Mouse (Mus musculus): ENCODE measurements around the gene Matn1. TPM values are rescaled to one million over a fixed set of nuclear protein-coding genes. Genes with fewer than 3 reads are reported as not detected.

Gene Matn1
- total and polyA plus RNA-seq, 2 experiments from 2014 or later, result 0.20 TPM; not detected in 1

GRCm38 (mm10) chr4:130909167-130909874 lies 34.9 kb upstream of the Matn1 start:
- H3K27me3 ChIP-seq (ENCODE audit: insufficient read depth, low read length), result no peaks in the 10 kb centered on the region
- whole genome bisulfite sequencing, result 52% methylated on average over 17 of the region's 17 CpGs
- ATAC-seq (ENCODE audit: low FRiP score) (no peak), DNase-seq (ENCODE audit: low spot score) (no peak)
- no peak overlapping the region for H3K4me2 ChIP-seq (ENCODE audit: low read depth, low read length, poor library complexity, severe bottlenecking)
- no peak for TF ChIP-seq CTCF (IDR thresholded peaks at IDR 0.05)
- H3K9ac ChIP-seq (replicated peaks; ENCODE audit: low read length, poor library complexity, severe bottlenecking), result no peak overlapping the region
- H3K4me3 ChIP-seq (ENCODE audit: low read depth, low read length), result no peak overlapping the region
- no peaks in the 10 kb centered on the region for H3K4me1 ChIP-seq (ENCODE audit: insufficient read depth, low read length)
- H3K36me3 ChIP-seq (ENCODE audit: insufficient read depth, low read length), result no peaks in the 10 kb centered on the region
- H3K27ac ChIP-seq (ENCODE audit: low read depth, low read length), result no peak overlapping the region
- H3K9me3 ChIP-seq (ENCODE audit: low read length), result no peaks in the 10 kb centered on the region

DNA sequence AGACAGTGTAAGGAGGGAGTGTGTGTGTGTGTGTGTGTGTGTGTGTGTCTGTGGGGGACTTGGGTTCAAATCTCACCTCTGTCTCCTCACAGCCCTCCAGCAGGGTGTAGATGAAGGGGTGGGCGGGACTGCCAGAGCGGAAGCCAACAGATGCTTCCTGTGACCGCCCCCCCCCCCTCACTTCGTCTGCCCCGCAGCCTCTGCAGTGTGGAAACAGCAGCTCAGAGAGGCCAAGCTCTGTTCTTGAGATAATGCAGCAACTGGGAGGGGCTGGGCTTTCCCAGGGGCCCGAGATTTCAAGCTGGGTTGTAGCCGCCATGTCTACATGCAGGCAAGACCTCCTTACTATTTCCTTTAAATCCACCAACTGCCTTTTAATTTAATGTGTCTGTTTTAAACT lies 33.5 kb upstream of the Matn1 start:
- WGBS, result 51% methylated on average over 7 of the region's 7 CpGs
- TF ChIP-seq CTCF (IDR thresholded peaks at IDR 0.05), result no peak
- DNase-seq (ENCODE audit: low spot score) (no peak), ATAC-seq (ENCODE audit: low FRiP score) (no peak)
- Histone ChIP-seq H3K9me3 (ENCODE audit: low read length) (no peaks in the 10 kb centered on the region), H3K27me3 (ENCODE audit: insufficient read depth, low read length) (no peaks in the 10 kb centered on the region), H3K36me3 (ENCODE audit: insufficient read depth, low read length) (no peaks in the 10 kb centered on the region), H3K27ac (ENCODE audit: low read depth, low read length) (no peak overlapping the region), H3K4me3 (ENCODE audit: low read depth, low read length) (no peak overlapping the region), H3K4me1 (ENCODE audit: insufficient read depth, low read length) (no peaks in the 10 kb centered on the region), H3K9ac (replicated peaks; ENCODE audit: low read length, poor library complexity, severe bottlenecking) (no peak overlapping the region), H3K4me2 (ENCODE audit: low read depth, low read length, poor library complexity, severe bottlenecking) (no peak overlapping the region)

GRCm38 (mm10) chr4:130912626-130913025 lies 31.6 kb upstream of the Matn1 start:
- 93% methylated on average over 3 of the region's 3 CpGs for WGBS

GRCm38 (mm10) chr4:130913077-130913476 lies 31.1 kb upstream of the Matn1 start, which contains the start of gene Laptm5:
Gene Laptm5, plus strand, starts transcription at chr4:130913125.
- Histone ChIP-seq H3K4me2 (ENCODE audit: low read depth, low read length, poor library complexity, severe bottlenecking) (no peak within 1 kb of the TSS), H3K9ac (replicated peaks; ENCODE audit: low read length, poor library complexity, severe bottlenecking) (0 out of 2 replicates have a peak within 1 kb of the TSS, but pooled peaks have one; percentile 13), H3K27me3 (ENCODE audit: insufficient read depth, low read length) (no peaks in the 10 kb centered on the region), H3K4me3 (ENCODE audit: low read depth, low read length) (no peak within 1 kb of the TSS), H3K27ac (ENCODE audit: low read depth, low read length) (no peak within 1 kb of the TSS), H3K36me3 (ENCODE audit: insufficient read depth, low read length) (no peaks in the 10 kb centered on the region), H3K4me1 (ENCODE audit: insufficient read depth, low read length) (no peaks in the 10 kb centered on the region), H3K9me3 (ENCODE audit: low read length) (no peaks in the 10 kb centered on the region)
- no peak for TF ChIP-seq CTCF (IDR thresholded peaks at IDR 0.05)
- no peak for ATAC-seq (ENCODE audit: low FRiP score)
- WGBS, result 70% methylated on average over 11 of the region's 11 CpGs
- DNase-seq (ENCODE audit: low spot score), result no peak

More at GRCm38 (mm10) chr4:130912626-130913025, 31.6 kb upstream of the Matn1 start:
- Histone ChIP-seq H3K9ac (replicated peaks; ENCODE audit: low read length, poor library complexity, severe bottlenecking) (no peak overlapping the region), H3K4me1 (ENCODE audit: insufficient read depth, low read length) (no peaks in the 10 kb centered on the region), H3K4me2 (ENCODE audit: low read depth, low read length, poor library complexity, severe bottlenecking) (no peak overlapping the region), H3K27me3 (ENCODE audit: insufficient read depth, low read length) (no peaks in the 10 kb centered on the region), H3K27ac (ENCODE audit: low read depth, low read length) (no peak overlapping the region), H3K36me3 (ENCODE audit: insufficient read depth, low read length) (no peaks in the 10 kb centered on the region), H3K4me3 (ENCODE audit: low read depth, low read length) (no peak overlapping the region), H3K9me3 (ENCODE audit: low read length) (no peaks in the 10 kb centered on the region)
- TF ChIP-seq CTCF (IDR thresholded peaks at IDR 0.05), result no peak
- DNase-seq (ENCODE audit: low spot score) (no peak), ATAC-seq (ENCODE audit: low FRiP score) (no peak)

DNA sequence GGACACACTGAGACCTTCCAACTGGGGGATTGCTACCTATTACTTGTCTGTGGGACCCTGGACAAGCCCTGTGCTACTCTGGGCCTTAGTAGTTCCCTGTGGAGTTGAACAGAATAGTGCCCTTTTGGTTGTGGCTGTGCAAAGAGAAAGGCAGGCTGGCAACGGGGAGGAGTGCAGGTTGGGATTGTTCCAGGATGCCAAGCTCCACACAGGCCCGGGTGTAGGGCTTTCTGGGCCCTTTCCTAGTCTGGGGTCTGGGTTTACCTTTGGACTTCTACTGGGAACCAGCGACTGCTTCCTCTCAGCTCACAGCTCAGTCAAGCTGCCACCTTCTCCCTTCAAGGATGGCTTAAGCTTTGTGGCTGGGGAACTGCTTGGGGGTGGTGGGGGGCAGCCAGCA lies 30.7 kb upstream of the Matn1 start:
- DNase-seq (ENCODE audit: low spot score) (no peak), ATAC-seq (ENCODE audit: low FRiP score) (no peak)
- TF ChIP-seq CTCF (IDR thresholded peaks at IDR 0.05), result no peak
- no peaks in the 10 kb centered on the region for H3K9me3 ChIP-seq (ENCODE audit: low read length)
- no peak overlapping the region for H3K4me3 ChIP-seq (ENCODE audit: low read depth, low read length)
- H3K27ac ChIP-seq (ENCODE audit: low read depth, low read length), result no peak overlapping the region
- H3K4me1 ChIP-seq (ENCODE audit: insufficient read depth, low read length), result no peaks in the 10 kb centered on the region
- 0 out of 2 replicates have a peak overlapping the region, but pooled peaks have one; percentile 13 for H3K9ac ChIP-seq (replicated peaks; ENCODE audit: low read length, poor library complexity, severe bottlenecking)
- WGBS, result 73% methylated on average over 3 of the region's 3 CpGs
- H3K27me3 ChIP-seq (ENCODE audit: insufficient read depth, low read length), result no peaks in the 10 kb centered on the region
- no peak overlapping the region for H3K4me2 ChIP-seq (ENCODE audit: low read depth, low read length, poor library complexity, severe bottlenecking)
- no peaks in the 10 kb centered on the region for H3K36me3 ChIP-seq (ENCODE audit: insufficient read depth, low read length)

- 90% methylated on average over 4 of the region's 4 CpGs for WGBS
- H3K36me3 ChIP-seq (ENCODE audit: insufficient read depth, low read length), result no peaks in the 10 kb centered on the region
- no peak for TF ChIP-seq CTCF (IDR thresholded peaks at IDR 0.05)
- H3K27ac ChIP-seq (ENCODE audit: low read depth, low read length), result no peak overlapping the region
- no peak for ATAC-seq (ENCODE audit: low FRiP score)
- no peak for DNase-seq (ENCODE audit: low spot score)
- H3K9ac ChIP-seq (replicated peaks; ENCODE audit: low read length, poor library complexity, severe bottlenecking), result no peak overlapping the region
- no peaks in the 10 kb centered on the region for H3K4me1 ChIP-seq (ENCODE audit: insufficient read depth, low read length)
- H3K4me3 ChIP-seq (ENCODE audit: low read depth, low read length), result no peak overlapping the region
- H3K27me3 ChIP-seq (ENCODE audit: insufficient read depth, low read length), result no peaks in the 10 kb centered on the region
- no peak overlapping the region for H3K4me2 ChIP-seq (ENCODE audit: low read depth, low read length, poor library complexity, severe bottlenecking)
- no peaks in the 10 kb centered on the region for H3K9me3 ChIP-seq (ENCODE audit: low read length)
Observed at GRCm38 (mm10) chr4:130914011-130914410, 30.2 kb upstream of the Matn1 start.
